Mouse (Mus musculus) frontal cortex, postnatal 36 days (tissue): ENCODE measurements around the gene Gm49711.

Experiments
- DNase-seq, 2 experiments: peaks; one replicate each; pipeline ENCODE4 v3.0.0; 2022; ENCODE audit warnings: low spot score in 2 of 2

Gene Gm49711

GRCm38 (mm10) chr16:92057852-92058643 is at the start of gene Gm49711, which contains the start of the genes Mrps6 and Slc5a3:
TSS of gene Gm49711 (plus strand) at chr16:92058316.
TSS of gene Mrps6 (plus strand) at chr16:92058270.
TSS of gene Slc5a3 (plus strand) at chr16:92058322.
- DNase-seq: peak; percentile 88 to 92

- DNase-seq: no peak
These were observed 48.5 kb upstream of the Gm49711 start for GRCm38 (mm10) chr16:92009586-92009985.

- DNase-seq: no peak
These were observed 41.3 kb upstream of the Gm49711 start for GRCm38 (mm10) chr16:92016792-92017191.

- DNase-seq: peak; percentile 18 to 38
These were observed 38.7 kb upstream of the Gm49711 start for GRCm38 (mm10) chr16:92019141-92020118.

- DNase-seq: no peak
These were observed 36.3 kb upstream of the Gm49711 start for GRCm38 (mm10) chr16:92021656-92022400.

- DNase-seq: no peak
These were observed 35.4 kb upstream of the Gm49711 start for GRCm38 (mm10) chr16:92022494-92023283.

- no peak for DNase-seq
These were observed 24.8 kb upstream of the Gm49711 start for GRCm38 (mm10) chr16:92033286-92033685.

- DNase-seq: no peak
These were observed 23.4 kb upstream of the Gm49711 start for GRCm38 (mm10) chr16:92034676-92035075.

GRCm38 (mm10) chr16:92036701-92037100 is 21.4 kb upstream of the Gm49711 start:
- DNase-seq: no peak

- no peak for DNase-seq
These were observed 20.1 kb upstream of the Gm49711 start for GRCm38 (mm10) chr16:92037891-92038607.

GRCm38 (mm10) chr16:92039421-92039820 is 18.7 kb upstream of the Gm49711 start:
- DNase-seq: no peak

GRCm38 (mm10) chr16:92039966-92040365 is 18.1 kb upstream of the Gm49711 start:
- no peak for DNase-seq

GRCm38 (mm10) chr16:92051777-92052310 is 6.3 kb upstream of the Gm49711 start:
- no peak for DNase-seq

- DNase-seq: no peak
These were observed 5.5 kb upstream of the Gm49711 start for GRCm38 (mm10) chr16:92052569-92052968.

- no peak for DNase-seq
These were observed 1.4 kb upstream of the Gm49711 start for GRCm38 (mm10) chr16:92056711-92057110.

GRCm38 (mm10) chr16:92057456-92057851 is 662 bp upstream of the Gm49711 start:
- peak in 1 of 2 experiments; percentile 11 for DNase-seq

GRCm38 (mm10) chr16:92058644-92059620 is 816 bp downstream of the Gm49711 start:
- peak; percentile 8 to 14 for DNase-seq

GRCm38 (mm10) chr16:92060213-92060612 is 2.1 kb downstream of the Gm49711 start:
- no peak for DNase-seq

- DNase-seq: no peak
These were observed 3.5 kb downstream of the Gm49711 start for GRCm38 (mm10) chr16:92061586-92061985.
